Mouse (Mus musculus) C2C12 (cell line): Measurements from ENCODE around the gene Naxd. TPM values are rescaled to one million over a fixed set of nuclear protein-coding genes. Genes with fewer than 3 reads are reported as not detected.

Experiments
- H3K27me3 ChIP-seq: one replicate; pipeline ENCODE4 v1.6.1; 2011; ENCODE audit not compliant: control insufficient read depth, insufficient read depth, insufficient read length
- H3K36me3 ChIP-seq: one replicate; pipeline ENCODE4 v1.6.1; 2011; ENCODE audit not compliant: control insufficient read depth, insufficient read depth
- H3K4me3 ChIP-seq: one replicate; pipeline ENCODE4 v1.5.1; 2011; ENCODE audit warnings: mild to moderate bottlenecking, control low read depth; ENCODE audit not compliant: poor library complexity, insufficient read depth, severe bottlenecking
- H3K79me2 ChIP-seq: one replicate; pipeline ENCODE4 v1.6.1; 2011; ENCODE audit not compliant: control insufficient read depth, insufficient read depth
- H3K79me3 ChIP-seq: one replicate; pipeline ENCODE4 v1.6.1; 2011; ENCODE audit warnings: low read depth, control low read depth
- H3ac ChIP-seq: one replicate; pipeline ENCODE3; 2011; ENCODE audit warnings: low read depth; ENCODE audit not compliant: control insufficient read depth, insufficient read length
- CEBPB ChIP-seq: IDR thresholded peaks from one replicate; pipeline ENCODE4 v1.6.1; 2011; ENCODE audit warnings: low read depth, mild to moderate bottlenecking, control low read depth, moderate library complexity
- CTCF ChIP-seq: IDR thresholded peaks from one replicate; pipeline ENCODE4 v1.5.1; 2011; ENCODE audit not compliant: control insufficient read depth, insufficient read depth, insufficient read length
- FOSL1 ChIP-seq: IDR thresholded peaks from one replicate; pipeline ENCODE4 v1.8.0; 2011; ENCODE audit warnings: mild to moderate bottlenecking, low read length; ENCODE audit not compliant: poor library complexity, insufficient read depth, severe bottlenecking
- MAX ChIP-seq: IDR thresholded peaks from one replicate; pipeline ENCODE4 v1.6.1; 2011; ENCODE audit warnings: mild to moderate bottlenecking, control low read depth
- MYOD1 ChIP-seq: IDR thresholded peaks from one replicate; pipeline ENCODE4 v1.6.1; 2011; ENCODE audit warnings: low read depth; ENCODE audit not compliant: control insufficient read depth, insufficient read length
- MYOG ChIP-seq: IDR thresholded peaks from one replicate; pipeline ENCODE4 v1.6.1; 2011; ENCODE audit not compliant: control insufficient read depth, insufficient read length; ENCODE audit errors: extremely low read depth
- USF1 ChIP-seq: IDR thresholded peaks from one replicate; pipeline ENCODE4 v1.6.1; 2011; ENCODE audit warnings: low read depth, mild to moderate bottlenecking, control low read depth, moderate library complexity
- polyA plus RNA-seq: library from polyadenylated mRNA; unstranded; fragments of >200 nt; fragmentation: generic; extraction: Trizol; gene quantifications from one replicate; pipeline ENCODE4 v1.2.1, GENCODE M21; 2012; ENCODE audit warnings: missing spikeins

Gene Naxd
- polyA plus RNA-seq, 1 experiment = 51.0 TPM

- H3K79me3 ChIP-seq = peaks cover 35% of the 10 kb centered on the region
- TF ChIP-seq FOSL1 (no peak), MAX (no peak), USF1 (no peak), MYOG (no peak), MYOD1 (no peak), CEBPB (no peak), CTCF (no peak)
- H3K4me3 ChIP-seq = no peak overlapping the region
- H3ac ChIP-seq = no peak overlapping the region
- no peaks in the 10 kb centered on the region for H3K27me3 ChIP-seq
- peaks cover 50% of the 10 kb centered on the region for H3K79me2 ChIP-seq
- peaks cover 11% of the 10 kb centered on the region for H3K36me3 ChIP-seq
Measured at GRCm38 (mm10) chr8:11498786-11499485, 1.6 kb downstream of the Naxd start.

- H3K36me3 ChIP-seq = peaks cover 47% of the 10 kb centered on the region
- H3ac ChIP-seq = no peak overlapping the region
- peaks cover 37% of the 10 kb centered on the region for H3K79me2 ChIP-seq
- TF ChIP-seq FOSL1 (no peak), MYOG (no peak), MAX (no peak), CEBPB (no peak), USF1 (no peak), CTCF (no peak), MYOD1 (no peak)
- no peak overlapping the region for H3K4me3 ChIP-seq
- no peaks in the 10 kb centered on the region for H3K27me3 ChIP-seq
- peaks cover 25% of the 10 kb centered on the region for H3K79me3 ChIP-seq
Measured at GRCm38 (mm10) chr8:11503476-11504232, 6.3 kb downstream of the Naxd start.

- H3K27me3 ChIP-seq = no peaks in the 10 kb centered on the region
- H3K79me3 ChIP-seq = peaks cover 4% of the 10 kb centered on the region
- TF ChIP-seq MYOD1 (no peak), FOSL1 (no peak), CTCF (no peak), CEBPB (no peak), MAX (no peak), MYOG (no peak), USF1 (no peak)
- peaks cover 63% of the 10 kb centered on the region for H3K36me3 ChIP-seq
- H3ac ChIP-seq = no peak overlapping the region
- H3K4me3 ChIP-seq = no peak overlapping the region
- H3K79me2 ChIP-seq = peaks cover 13% of the 10 kb centered on the region
Measured at GRCm38 (mm10) chr8:11506074-11506473, 8.8 kb downstream of the Naxd start.

GRCm38 (mm10) chr8:11506802-11507201 is 9.5 kb downstream of the Naxd start:
- no peak for TF ChIP-seq CEBPB
- peak; percentile 22 for TF ChIP-seq CTCF
- no peak for TF ChIP-seq MYOD1
- H3K4me3 ChIP-seq = no peak overlapping the region

GRCm38 (mm10) chr8:11508880-11509279 is 11.6 kb downstream of the Naxd start:
- Histone ChIP-seq H3K79me3 (no peaks in the 10 kb centered on the region), H3K36me3 (peaks cover 77% of the 10 kb centered on the region), H3K79me2 (no peaks in the 10 kb centered on the region), H3ac (no peak overlapping the region), H3K4me3 (no peak overlapping the region), H3K27me3 (no peaks in the 10 kb centered on the region)
- no peak for TF ChIP-seq CTCF
- TF ChIP-seq MYOD1 = no peak
- no peak for TF ChIP-seq CEBPB
- TF ChIP-seq MYOG = no peak
- TF ChIP-seq MAX = no peak
- no peak for TF ChIP-seq USF1
- no peak for TF ChIP-seq FOSL1

More at GRCm38 (mm10) chr8:11506802-11507201, 9.5 kb downstream of the Naxd start:
- Histone ChIP-seq H3K27me3 (no peaks in the 10 kb centered on the region), H3K79me3 (no peaks in the 10 kb centered on the region), H3K79me2 (peaks cover 6% of the 10 kb centered on the region), H3K36me3 (peaks cover 64% of the 10 kb centered on the region), H3ac (no peak overlapping the region)
